Mouse (Mus musculus) C2C12 (cell line): Measurements from ENCODE around the gene Hnrnpk. TPM values are rescaled to one million over a fixed set of nuclear protein-coding genes. Genes with fewer than 3 reads are reported as not detected.
A peak's percentile ranks its signal among the peaks of the same experiment; 100 is the strongest.

Source experiments
- H3K27me3 ChIP-seq: one replicate; pipeline ENCODE4 v1.6.1; 2011; ENCODE audit not compliant: control insufficient read depth, insufficient read depth, insufficient read length
- H3K36me3 ChIP-seq: one replicate; pipeline ENCODE4 v1.6.1; 2011; ENCODE audit not compliant: control insufficient read depth, insufficient read depth
- H3K4me3 ChIP-seq: one replicate; pipeline ENCODE4 v1.5.1; 2011; ENCODE audit warnings: mild to moderate bottlenecking, control low read depth; ENCODE audit not compliant: poor library complexity, insufficient read depth, severe bottlenecking
- H3K79me2 ChIP-seq: one replicate; pipeline ENCODE4 v1.6.1; 2011; ENCODE audit not compliant: control insufficient read depth, insufficient read depth
- H3K79me3 ChIP-seq: one replicate; pipeline ENCODE4 v1.6.1; 2011; ENCODE audit warnings: low read depth, control low read depth
- H3ac ChIP-seq: one replicate; pipeline ENCODE3; 2011; ENCODE audit warnings: low read depth; ENCODE audit not compliant: control insufficient read depth, insufficient read length
- CEBPB ChIP-seq: IDR thresholded peaks from one replicate; pipeline ENCODE4 v1.6.1; 2011; ENCODE audit warnings: low read depth, mild to moderate bottlenecking, control low read depth, moderate library complexity
- CTCF ChIP-seq: IDR thresholded peaks from one replicate; pipeline ENCODE4 v1.5.1; 2011; ENCODE audit not compliant: control insufficient read depth, insufficient read depth, insufficient read length
- FOSL1 ChIP-seq: IDR thresholded peaks from one replicate; pipeline ENCODE4 v1.8.0; 2011; ENCODE audit warnings: mild to moderate bottlenecking, low read length; ENCODE audit not compliant: poor library complexity, insufficient read depth, severe bottlenecking
- MAX ChIP-seq: IDR thresholded peaks from one replicate; pipeline ENCODE4 v1.6.1; 2011; ENCODE audit warnings: mild to moderate bottlenecking, control low read depth
- MYOD1 ChIP-seq: IDR thresholded peaks from one replicate; pipeline ENCODE4 v1.6.1; 2011; ENCODE audit warnings: low read depth; ENCODE audit not compliant: control insufficient read depth, insufficient read length
- MYOG ChIP-seq: IDR thresholded peaks from one replicate; pipeline ENCODE4 v1.6.1; 2011; ENCODE audit not compliant: control insufficient read depth, insufficient read length; ENCODE audit errors: extremely low read depth
- USF1 ChIP-seq: IDR thresholded peaks from one replicate; pipeline ENCODE4 v1.6.1; 2011; ENCODE audit warnings: low read depth, mild to moderate bottlenecking, control low read depth, moderate library complexity
- polyA plus RNA-seq: library from polyadenylated mRNA; unstranded; fragments of >200 nt; fragmentation: generic; extraction: Trizol; gene quantifications from one replicate; pipeline ENCODE4 v1.2.1, GENCODE M21; 2012; ENCODE audit warnings: missing spikeins

Hnrnpk gene
- polyA plus RNA-seq, 1 experiment, result 370 TPM

DNA sequence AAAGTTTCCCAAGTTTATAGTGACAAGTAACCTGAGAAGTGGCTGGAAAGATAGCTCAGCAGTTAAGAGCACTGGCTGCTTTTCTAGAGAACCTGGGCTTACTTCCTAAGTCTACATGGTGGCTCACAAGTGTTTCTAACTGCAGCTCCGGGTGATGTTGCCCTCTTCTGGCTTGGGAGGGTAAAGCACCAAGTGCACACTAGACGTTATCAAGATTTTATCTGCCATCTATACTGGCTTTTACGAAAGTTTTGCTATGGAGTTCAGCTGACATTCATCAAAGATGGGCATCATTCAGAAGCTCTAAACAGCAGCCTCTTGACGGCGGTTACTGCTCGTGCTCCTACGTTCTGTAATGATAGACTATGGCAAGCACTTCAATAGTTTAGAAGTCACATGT lies 15.2 kb downstream of the Hnrnpk start:
- Histone ChIP-seq H3K79me3 (peaks cover 2% of the 10 kb centered on the region), H3K27me3 (no peaks in the 10 kb centered on the region), H3K4me3 (no peak overlapping the region), H3K79me2 (peaks cover 5% of the 10 kb centered on the region), H3K36me3 (peaks cover 44% of the 10 kb centered on the region), H3ac (no peak overlapping the region)
- TF ChIP-seq MAX (no peak), CEBPB (no peak), MYOD1 (no peak), FOSL1 (no peak)

- Histone ChIP-seq H3K27me3 (no peaks in the 10 kb centered on the region), H3ac (no peak overlapping the region), H3K79me2 (no peaks in the 10 kb centered on the region), H3K4me3 (no peak overlapping the region), H3K36me3 (peaks cover 29% of the 10 kb centered on the region), H3K79me3 (no peaks in the 10 kb centered on the region)
- TF ChIP-seq MYOG (no peak), FOSL1 (no peak), CEBPB (no peak), MAX (no peak), MYOD1 (no peak), CTCF (no peak), USF1 (no peak)
Observed at GRCm38 (mm10) chr13:58385547-58385920, 17.6 kb downstream of the Hnrnpk start.

- peak within 1 kb of the TSS; percentile 64 for H3ac ChIP-seq
- no peaks in the 10 kb centered on the region for H3K79me2 ChIP-seq
- H3K4me3 ChIP-seq, result peak within 1 kb of the TSS; percentile 6
- H3K36me3 ChIP-seq, result peaks cover 27% of the 10 kb centered on the region
- TF ChIP-seq MYOD1 (no peak), FOSL1 (no peak), USF1 (no peak), CTCF (no peak), CEBPB (no peak), MYOG (no peak), MAX (no peak)
- H3K79me3 ChIP-seq, result no peaks in the 10 kb centered on the region
- H3K27me3 ChIP-seq, result no peaks in the 10 kb centered on the region
Observed at GRCm38 (mm10) chr13:58384779-58385546, 18.2 kb downstream of the Hnrnpk start, which contains the start of gene 2210016F16Rik. Gene 2210016F16Rik, minus strand, starts transcription at chr13:58385225.

GRCm38 (mm10) chr13:58384371-58384770 lies 18.8 kb downstream of the Hnrnpk start:
- H3ac ChIP-seq, result no peak overlapping the region
- H3K4me3 ChIP-seq, result no peak overlapping the region
- no peaks in the 10 kb centered on the region for H3K27me3 ChIP-seq
- H3K36me3 ChIP-seq, result peaks cover 21% of the 10 kb centered on the region
- H3K79me2 ChIP-seq, result no peaks in the 10 kb centered on the region
- TF ChIP-seq MAX, result no peak
- no peak for TF ChIP-seq MYOG
- no peak for TF ChIP-seq CTCF
- no peak for TF ChIP-seq FOSL1
- no peak for TF ChIP-seq CEBPB
- no peak for TF ChIP-seq MYOD1
- TF ChIP-seq USF1, result no peak
- H3K79me3 ChIP-seq, result no peaks in the 10 kb centered on the region

DNA sequence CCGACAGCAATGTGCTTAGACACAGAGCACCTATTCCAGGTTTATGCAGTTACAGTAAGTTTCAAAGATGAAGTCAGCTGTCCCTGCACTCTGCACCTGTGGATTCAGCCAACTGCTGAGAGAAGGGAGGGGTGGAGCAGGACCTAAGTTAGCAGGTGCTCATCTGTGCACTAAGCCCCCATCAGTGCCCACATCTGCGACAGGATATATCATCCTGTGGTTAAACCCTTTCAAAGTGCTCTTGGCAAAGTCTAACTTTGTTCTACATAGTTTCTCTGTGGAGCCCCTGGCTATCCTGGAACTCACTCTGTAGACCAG lies 30.0 kb downstream of the Hnrnpk start:
- no peaks in the 10 kb centered on the region for H3K79me2 ChIP-seq
- H3K36me3 ChIP-seq, result no peaks in the 10 kb centered on the region
- TF ChIP-seq MYOD1 (no peak), MAX (no peak), CEBPB (no peak), MYOG (no peak), USF1 (no peak), FOSL1 (no peak), CTCF (no peak)
- no peak overlapping the region for H3ac ChIP-seq
- no peak overlapping the region for H3K4me3 ChIP-seq
- H3K27me3 ChIP-seq, result peaks cover 13% of the 10 kb centered on the region
- no peaks in the 10 kb centered on the region for H3K79me3 ChIP-seq
